Mouse (Mus musculus) thymus, adult 2 months (tissue): ENCODE results near the gene Rnf126. TPM values are rescaled to one million over a fixed set of nuclear protein-coding genes. Genes with fewer than 3 reads are reported as not detected.
A peak's percentile ranks its signal among the peaks of the same experiment; 100 is the strongest.

Experiments used
- DNase-seq: peaks from one replicate; pipeline ENCODE4 v3.0.0; 2021
- H3K27ac ChIP-seq: fragments of 200-500 bp; 2 replicates; pipeline ENCODE4 v1.5.1; 2012; ENCODE audit warnings: low read length, control low read depth; ENCODE audit not compliant: control insufficient read depth, insufficient read depth
- H3K27me3 ChIP-seq: fragments of 200-500 bp; 2 replicates; pipeline ENCODE4 v1.6.1; 2012; ENCODE audit warnings: mild to moderate bottlenecking, low read length, moderate library complexity, mixed read lengths; ENCODE audit not compliant: control insufficient read depth, insufficient read depth
- H3K36me3 ChIP-seq: fragments of 200-500 bp; 2 replicates; pipeline ENCODE4 v1.6.1; 2012; ENCODE audit warnings: mild to moderate bottlenecking, low read length, moderate library complexity; ENCODE audit not compliant: control insufficient read depth, insufficient read depth
- H3K4me1 ChIP-seq: fragments of 200-500 bp; replicated peaks from 2 replicates; pipeline ENCODE4 v1.6.1; 2012; ENCODE audit warnings: low read length; ENCODE audit not compliant: control insufficient read depth, insufficient read depth
- H3K4me3 ChIP-seq: fragments of 200-500 bp; 2 replicates; pipeline ENCODE4 v1.5.1; 2012; ENCODE audit warnings: mild to moderate bottlenecking, low read length, control low read depth, moderate library complexity; ENCODE audit not compliant: control insufficient read depth, insufficient read depth
- CTCF ChIP-seq: fragments of 200-500 bp; IDR thresholded peaks from 2 replicates; pipeline ENCODE4 v1.5.1; 2012; ENCODE audit warnings: mild to moderate bottlenecking, control low read depth, low read length, moderate library complexity, borderline replicate concordance; ENCODE audit not compliant: control insufficient read depth, poor library complexity, insufficient read depth; ENCODE audit errors: extremely low read depth
- POLR2A ChIP-seq: fragments of 200-500 bp; IDR thresholded peaks from 2 replicates; pipeline ENCODE4 v1.6.1; 2012; ENCODE audit warnings: mild to moderate bottlenecking, low read length, control low read depth, moderate library complexity; ENCODE audit not compliant: control insufficient read depth, poor library complexity, insufficient read depth; ENCODE audit errors: extremely low read depth
- WGBS: fragments of 180-500 bp; shearing (Covaris S2); methylation state at CpG from one replicate; pipeline ENCODE4 v1.1.7; 2018; 5-methylcytosine and 5-hydroxymethylcytosine counted together
- polyA plus RNA-seq: library from polyadenylated mRNA; depleted of rRNA; stranded (reverse); fragments of >200 nt; gene quantifications from 2 replicates; pipeline ENCODE4 v1.2.3, GENCODE M21; 2012

The Rnf126 gene
- polyA plus RNA-seq, 1 experiment: 375 TPM

- H3K27ac ChIP-seq: no peak overlapping the region
- 72% methylated on average over 28 of the region's 28 CpGs for WGBS
Measured at GRCm38 (mm10) chr10:79728323-79729249, 38.2 kb downstream of the Rnf126 start.

GRCm38 (mm10) chr10:79726090-79726489 is 40.7 kb downstream of the Rnf126 start:
- H3K27me3 ChIP-seq: no peaks in the 10 kb centered on the region; the same call in 1 of the 2 replicates
- no peaks in the 10 kb centered on the region for H3K36me3 ChIP-seq
- no peak overlapping the region for H3K4me3 ChIP-seq
- H3K4me1 ChIP-seq: no peaks in the 10 kb centered on the region
- H3K27ac ChIP-seq: no peak overlapping the region
- TF ChIP-seq CTCF (peak; percentile 85; the same call in 1 of the 2 replicates), POLR2A (no peak)
- whole genome bisulfite sequencing: 42% methylated on average over 11 of the region's 11 CpGs
- peak; percentile 57 for DNase-seq

More at GRCm38 (mm10) chr10:79728323-79729249, 38.2 kb downstream of the Rnf126 start:
- no peak for TF ChIP-seq CTCF
- no peak for TF ChIP-seq POLR2A
- Histone ChIP-seq H3K27me3 (no peaks in the 10 kb centered on the region), H3K36me3 (no peaks in the 10 kb centered on the region), H3K4me1 (no peaks in the 10 kb centered on the region), H3K4me3 (no peak overlapping the region)
- no peak for DNase-seq

GRCm38 (mm10) chr10:79723692-79724091 is 43.1 kb downstream of the Rnf126 start:
- no peaks in the 10 kb centered on the region; the same call in 1 of the 2 replicates for H3K27me3 ChIP-seq
- no peak for DNase-seq
- no peaks in the 10 kb centered on the region for H3K36me3 ChIP-seq
- TF ChIP-seq POLR2A: no peak
- TF ChIP-seq CTCF: no peak
- no peak overlapping the region for H3K27ac ChIP-seq
- no peak overlapping the region for H3K4me3 ChIP-seq
- 76% methylated on average over 7 of the region's 7 CpGs for WGBS
- H3K4me1 ChIP-seq: no peaks in the 10 kb centered on the region

GRCm38 (mm10) chr10:79723047-79723446 is 43.7 kb downstream of the Rnf126 start:
- Histone ChIP-seq H3K36me3 (no peaks in the 10 kb centered on the region), H3K27me3 (no peaks in the 10 kb centered on the region; the same call in 1 of the 2 replicates), H3K27ac (no peak overlapping the region), H3K4me1 (no peaks in the 10 kb centered on the region), H3K4me3 (no peak overlapping the region)
- TF ChIP-seq POLR2A (no peak), CTCF (no peak)
- 77% methylated on average over 6 of the region's 6 CpGs for WGBS
- DNase-seq: no peak

GRCm38 (mm10) chr10:79721089-79721488 is 45.7 kb downstream of the Rnf126 start:
- TF ChIP-seq POLR2A (no peak), CTCF (no peak)
- H3K4me1 ChIP-seq: peaks cover 12% of the 10 kb centered on the region
- H3K27ac ChIP-seq: no peak overlapping the region
- H3K36me3 ChIP-seq: no peaks in the 10 kb centered on the region
- H3K4me3 ChIP-seq: no peak overlapping the region
- 83% methylated on average over 5 of the region's 5 CpGs for WGBS
- peaks cover 9% of the 10 kb centered on the region; the same call in 1 of the 2 replicates for H3K27me3 ChIP-seq
- no peak for DNase-seq

GRCm38 (mm10) chr10:79717640-79718357 is 49.0 kb downstream of the Rnf126 start:
- Histone ChIP-seq H3K4me3 (no peak overlapping the region), H3K27me3 (peaks cover 14% of the 10 kb centered on the region; the same call in 1 of the 2 replicates), H3K27ac (no peak overlapping the region), H3K36me3 (no peaks in the 10 kb centered on the region), H3K4me1 (peaks cover 12% of the 10 kb centered on the region)
- no peak for TF ChIP-seq POLR2A
- no peak for TF ChIP-seq CTCF
- DNase-seq: peak; percentile 59
- 6% methylated on average over 43 of the region's 43 CpGs for WGBS
